Mouse (Mus musculus) testis, adult 2 months (tissue): Measurements from ENCODE around the gene Rhob.

Experiments used
- CTCF ChIP-seq: fragments of 200-500 bp; IDR thresholded peaks from 2 replicates; pipeline ENCODE4 v1.5.1; 2012; ENCODE audit warnings: low read depth, mild to moderate bottlenecking, inconsistent platforms, low read length, moderate library complexity; ENCODE audit not compliant: control insufficient read depth, insufficient read depth, insufficient replicate concordance
- POLR2A ChIP-seq: fragments of 200-500 bp; IDR thresholded peaks from 2 replicates; pipeline ENCODE4 v1.6.1; 2012; ENCODE audit warnings: low read depth, mild to moderate bottlenecking, inconsistent platforms, low read length, moderate library complexity; ENCODE audit not compliant: control insufficient read depth

DNA sequence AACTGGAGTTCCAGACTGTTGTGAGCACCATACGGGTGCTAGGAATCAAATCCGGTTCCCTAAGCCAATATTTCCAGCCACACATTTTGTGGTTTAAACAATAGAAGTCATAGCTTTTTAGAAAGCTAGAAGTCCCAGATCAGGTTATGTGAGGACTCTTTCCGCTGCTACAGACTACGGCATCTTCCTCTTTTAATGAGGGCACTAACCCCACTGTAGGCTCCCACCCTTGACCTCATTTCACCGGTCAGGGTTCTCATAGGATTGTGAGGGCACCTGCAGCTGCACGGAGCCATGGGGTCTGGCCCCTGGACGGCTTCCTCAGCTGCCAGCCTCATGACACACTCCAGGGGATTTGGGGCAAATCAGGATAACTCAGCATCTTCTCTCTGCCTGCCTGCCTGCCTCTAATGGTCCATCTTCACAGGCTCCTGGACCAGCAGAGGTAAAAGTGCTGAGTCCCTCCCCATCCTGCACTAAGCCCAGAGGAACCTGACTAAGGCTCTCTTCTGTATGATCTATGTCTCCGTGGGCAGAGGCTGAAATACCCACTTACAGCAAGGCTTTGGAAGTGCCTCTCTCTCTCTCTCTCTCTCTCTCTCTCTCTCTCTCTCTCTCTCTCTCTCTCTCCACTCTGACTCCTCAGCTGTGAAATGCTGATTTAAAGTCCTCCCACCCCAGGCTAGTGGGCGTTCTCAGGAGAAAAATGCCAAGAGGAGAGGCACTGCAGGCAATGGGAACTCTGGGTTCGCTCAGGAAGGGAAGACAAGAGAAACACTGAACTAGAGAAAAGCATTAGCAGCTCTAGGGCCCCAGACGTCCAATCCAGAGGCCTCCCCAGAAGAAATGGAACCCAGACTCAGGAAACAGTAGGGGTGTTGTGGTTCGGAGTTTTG, 32.5 kb downstream of the Rhob start:
- TF ChIP-seq CTCF (no peak), POLR2A (no peak)
